Mouse (Mus musculus) heart, embryonic 13.5 days (tissue): ENCODE data around the gene Agpat2. TPM values are rescaled to one million over a fixed set of nuclear protein-coding genes. Genes with fewer than 3 reads are reported as not detected.

Experiments used
- ATAC-seq: fragments of 200-750 bp; cut with Nextera tagmentation; 2 replicates; pipeline ENCODE4 v1.8.0; 2017; ENCODE audit warnings: moderate TSS enrichment; ENCODE audit not compliant: insufficient number of reproducible peaks, low FRiP score, low TSS enrichment; ENCODE audit errors: extremely low read depth
- H3K27ac ChIP-seq: fragments of 300-500 bp; sonication (generic); replicated peaks from 2 replicates; pipeline ENCODE4 v1.5.1; 2015; ENCODE audit warnings: moderate library complexity, mild to moderate bottlenecking, inconsistent platforms
- H3K27me3 ChIP-seq: fragments of 300-500 bp; sonication (generic); replicated peaks from 2 replicates; pipeline ENCODE4 v1.6.1; 2015; ENCODE audit warnings: mild to moderate bottlenecking, inconsistent platforms
- H3K36me3 ChIP-seq: fragments of 300-500 bp; sonication (generic); 2 replicates; pipeline ENCODE4 v1.6.1; 2015; ENCODE audit warnings: mild to moderate bottlenecking, inconsistent platforms
- H3K4me1 ChIP-seq: fragments of 300-500 bp; sonication (generic); 2 replicates; pipeline ENCODE4 v1.6.1; 2015; ENCODE audit warnings: inconsistent platforms
- H3K4me2 ChIP-seq: fragments of 300-500 bp; sonication (generic); 2 replicates; pipeline ENCODE4 v1.6.1; 2015; ENCODE audit warnings: inconsistent platforms, mild to moderate bottlenecking, moderate library complexity
- H3K4me3 ChIP-seq: fragments of 300-500 bp; sonication (generic); 2 replicates; pipeline ENCODE4 v1.5.1; 2015; ENCODE audit warnings: moderate library complexity, mild to moderate bottlenecking, inconsistent platforms
- H3K9ac ChIP-seq: fragments of 300-500 bp; sonication (generic); 2 replicates; pipeline ENCODE4 v1.6.1; 2015; ENCODE audit warnings: inconsistent platforms, mild to moderate bottlenecking, moderate library complexity
- H3K9me3 ChIP-seq: fragments of 300-500 bp; sonication (generic); 2 replicates; pipeline ENCODE4 v1.6.1; 2016; ENCODE audit warnings: inconsistent platforms
- WGBS: fragments of 180-500 bp; shearing (Covaris S2); methylation state at CpG from one replicate; pipeline ENCODE4 v1.1.7; 2015; ENCODE audit warnings: mixed read lengths; 5-methylcytosine and 5-hydroxymethylcytosine counted together
- microRNA counts: library from miRNA; unstranded; fragments of <30 nt; microRNA quantifications from one replicate; lab custom pipeline; 2016
- microRNA-seq: library from miRNA; unstranded; fragments of <30 nt; microRNA quantifications from one replicate; pipeline ENCODE4, GENCODE M21; 2016
- polyA plus RNA-seq: library from polyadenylated mRNA; unstranded; fragments of >200 nt; fragmentation: Nextera tagmentation; extraction: Ambion mirVana; gene quantifications from 2 replicates; pipeline ENCODE4 v1.2.1, GENCODE M21; 2015

The Agpat2 gene
- polyA plus RNA-seq, 1 experiment from 2014 or later: 21.8 TPM

DNA sequence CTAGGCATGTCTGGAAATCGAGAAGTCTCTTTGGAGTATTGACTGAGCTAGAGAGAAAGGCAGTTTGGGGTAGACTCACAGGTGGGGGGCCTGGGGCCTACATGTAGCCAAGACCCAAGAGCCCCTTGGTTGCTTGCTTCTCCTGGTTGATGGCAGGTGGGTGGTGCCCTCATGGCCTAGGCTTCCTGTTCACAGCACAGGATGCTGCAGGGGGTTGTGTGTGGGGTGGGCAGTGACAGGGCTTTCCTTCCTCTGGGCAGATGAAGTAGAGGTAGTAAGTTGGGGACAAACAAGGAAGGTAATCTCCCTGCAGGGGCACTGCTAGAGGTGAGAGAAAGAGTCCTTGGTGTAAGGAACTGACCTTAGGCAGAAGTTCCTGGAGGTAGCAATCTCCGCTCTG is 52.2 kb downstream of the Agpat2 start:
- Histone ChIP-seq H3K4me2 (no peak overlapping the region), H3K4me1 (peaks cover 59% of the 10 kb centered on the region), H3K9me3 (no peaks in the 10 kb centered on the region), H3K9ac (no peak overlapping the region), H3K27ac (no peak overlapping the region), H3K4me3 (no peak overlapping the region), H3K27me3 (no peaks in the 10 kb centered on the region), H3K36me3 (no peaks in the 10 kb centered on the region)
- 79% methylated on average over 2 of the region's 2 CpGs for WGBS
- no peak for ATAC-seq

GRCm38 (mm10) chr2:26551446-26551845 is 52.8 kb downstream of the Agpat2 start:
- Histone ChIP-seq H3K4me2 (no peak overlapping the region), H3K27me3 (no peaks in the 10 kb centered on the region), H3K9me3 (no peaks in the 10 kb centered on the region), H3K9ac (no peak overlapping the region), H3K4me1 (peaks cover 55% of the 10 kb centered on the region), H3K27ac (peak overlapping the region; percentile 25; the same call in 1 of the 2 replicates), H3K4me3 (no peak overlapping the region), H3K36me3 (no peaks in the 10 kb centered on the region)
- WGBS: 72% methylated on average over 8 of the region's 8 CpGs
- ATAC-seq: no peak

DNA sequence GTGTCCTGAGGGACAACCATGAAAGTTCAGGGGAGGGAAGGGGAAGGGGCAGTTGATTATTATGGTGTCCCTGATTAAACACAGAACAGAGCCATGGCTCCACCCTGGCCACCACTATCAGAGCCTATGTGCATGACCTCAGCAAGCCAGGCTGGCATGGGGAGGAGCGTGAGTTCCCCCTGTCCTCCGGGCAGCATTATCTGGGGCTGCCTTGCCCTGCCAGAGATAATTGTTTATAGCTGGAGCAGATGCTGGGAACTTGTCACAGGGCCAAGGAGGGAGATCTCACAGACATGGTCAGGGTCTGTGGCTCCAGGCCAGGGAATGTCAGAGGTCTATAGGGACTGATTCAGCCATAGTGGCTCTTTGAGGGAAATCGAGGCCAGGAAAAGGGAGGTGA is 53.4 kb downstream of the Agpat2 start:
- Histone ChIP-seq H3K4me1 (peaks cover 49% of the 10 kb centered on the region), H3K27ac (peak overlapping the region; percentile 25; the same call in 1 of the 2 replicates), H3K36me3 (no peaks in the 10 kb centered on the region), H3K4me3 (no peak overlapping the region), H3K4me2 (no peak overlapping the region), H3K9ac (no peak overlapping the region), H3K9me3 (no peaks in the 10 kb centered on the region), H3K27me3 (no peaks in the 10 kb centered on the region)
- 36% methylated on average over 3 of the region's 3 CpGs for WGBS
- ATAC-seq: no peak

DNA sequence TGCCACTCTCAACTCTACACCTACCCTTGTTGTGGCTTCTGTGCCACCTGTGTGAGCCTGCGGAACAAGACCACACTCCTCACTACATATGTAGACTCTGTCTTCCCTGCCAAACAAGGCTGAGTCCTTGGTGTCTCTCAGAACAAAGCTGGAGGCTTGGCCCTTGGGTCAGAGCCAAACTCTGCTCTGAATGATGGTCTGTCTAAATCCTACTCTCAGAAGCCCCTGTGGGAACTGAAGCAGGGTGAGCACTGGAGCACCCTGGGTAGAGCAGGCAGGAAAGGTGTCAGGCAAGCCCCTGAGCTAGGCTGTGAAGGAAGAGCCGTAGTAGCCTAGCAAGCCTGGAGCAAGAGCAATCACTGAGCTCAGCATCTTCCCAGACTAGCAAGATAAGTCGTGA is 54.0 kb downstream of the Agpat2 start:
- WGBS: 37% methylated on average over 3 of the region's 3 CpGs
- H3K27me3 ChIP-seq: no peaks in the 10 kb centered on the region
- H3K9me3 ChIP-seq: no peaks in the 10 kb centered on the region
- peak overlapping the region; percentile 22; the same call in 1 of the 2 replicates for H3K27ac ChIP-seq
- H3K4me3 ChIP-seq: no peak overlapping the region
- no peak for ATAC-seq
- H3K4me2 ChIP-seq: no peak overlapping the region
- no peaks in the 10 kb centered on the region for H3K36me3 ChIP-seq
- H3K9ac ChIP-seq: 0 out of 2 replicates have a peak overlapping the region, but pooled peaks have one; percentile 1
- H3K4me1 ChIP-seq: peaks cover 43% of the 10 kb centered on the region

DNA sequence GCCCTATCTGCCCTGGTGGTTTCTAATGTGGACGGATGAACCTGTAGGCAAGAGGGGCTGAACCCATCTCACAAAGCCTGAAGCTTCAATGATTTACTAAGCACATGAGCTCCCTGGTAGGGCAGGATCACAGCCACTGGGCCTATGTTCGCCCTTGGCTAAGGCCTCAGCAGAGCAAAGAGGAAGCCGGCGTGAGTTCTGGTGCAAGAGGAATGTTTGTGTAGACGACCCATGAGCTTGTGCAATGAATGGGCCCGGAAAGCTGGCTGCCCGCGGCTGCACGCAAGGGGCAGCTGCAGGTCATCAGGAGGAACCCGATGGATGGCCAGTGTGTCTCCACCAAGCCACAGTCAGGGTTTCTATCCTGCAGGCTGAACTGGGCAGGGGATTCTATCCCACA is 54.4 kb downstream of the Agpat2 start:
- no peaks in the 10 kb centered on the region for H3K27me3 ChIP-seq
- H3K9ac ChIP-seq: 0 out of 2 replicates have a peak overlapping the region, but pooled peaks have one; percentile 1
- WGBS: 58% methylated on average over 10 of the region's 10 CpGs
- H3K36me3 ChIP-seq: no peaks in the 10 kb centered on the region
- H3K9me3 ChIP-seq: no peaks in the 10 kb centered on the region
- no peak for ATAC-seq
- peak overlapping the region; percentile 22; the same call in 1 of the 2 replicates for H3K27ac ChIP-seq
- peaks cover 39% of the 10 kb centered on the region for H3K4me1 ChIP-seq
- H3K4me2 ChIP-seq: no peak overlapping the region
- H3K4me3 ChIP-seq: no peak overlapping the region

- Histone ChIP-seq H3K27me3 (no peaks in the 10 kb centered on the region), H3K4me2 (no peak overlapping the region), H3K9me3 (no peaks in the 10 kb centered on the region), H3K9ac (no peak overlapping the region; the same call in 1 of the 2 replicates), H3K27ac (no peak overlapping the region), H3K36me3 (no peaks in the 10 kb centered on the region), H3K4me1 (peaks cover 58% of the 10 kb centered on the region), H3K4me3 (no peak overlapping the region)
- 32% methylated on average over 2 of the region's 2 CpGs for WGBS
- ATAC-seq: no peak
Observed at GRCm38 (mm10) chr2:26547481-26547880, 56.7 kb downstream of the Agpat2 start.

- 24% methylated on average over 3 of the region's 3 CpGs for WGBS
- ATAC-seq: no peak; the same call in 1 of the 2 replicates
- no peak overlapping the region for H3K4me2 ChIP-seq
- no peaks in the 10 kb centered on the region; the same call in 1 of the 2 replicates for H3K27me3 ChIP-seq
- no peaks in the 10 kb centered on the region for H3K9me3 ChIP-seq
- no peak overlapping the region for H3K4me3 ChIP-seq
- H3K4me1 ChIP-seq: peaks cover 38% of the 10 kb centered on the region
- no peaks in the 10 kb centered on the region for H3K36me3 ChIP-seq
- peak overlapping the region; percentile 33; the same call in 1 of the 2 replicates for H3K9ac ChIP-seq
- H3K27ac ChIP-seq: peak overlapping the region; percentile 61
Observed at GRCm38 (mm10) chr2:26544265-26544664, 60.0 kb downstream of the Agpat2 start.

DNA sequence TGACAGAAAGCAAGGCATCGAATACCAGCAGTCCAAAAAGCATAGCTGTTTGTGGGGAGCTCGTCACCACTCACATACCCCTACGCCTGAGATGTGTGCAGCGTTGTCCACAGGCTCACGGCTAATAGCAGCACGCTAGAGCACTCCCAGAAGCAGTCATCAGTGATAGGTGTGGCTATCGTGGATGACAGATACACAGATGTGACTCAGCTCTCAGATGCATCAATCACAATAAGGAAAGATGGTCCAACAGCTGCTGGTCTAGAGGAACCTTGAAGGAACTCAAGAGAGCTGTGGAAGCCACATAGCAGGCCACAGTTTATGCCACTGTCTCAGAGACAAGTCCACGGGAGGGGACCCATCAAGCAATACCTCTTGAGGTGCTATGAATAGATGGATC is 60.4 kb downstream of the Agpat2 start:
- Histone ChIP-seq H3K4me3 (no peak overlapping the region), H3K4me2 (no peak overlapping the region), H3K36me3 (no peaks in the 10 kb centered on the region), H3K27me3 (no peaks in the 10 kb centered on the region; the same call in 1 of the 2 replicates), H3K9me3 (no peaks in the 10 kb centered on the region), H3K27ac (peak overlapping the region; percentile 61), H3K9ac (peak overlapping the region; percentile 33; the same call in 1 of the 2 replicates), H3K4me1 (peaks cover 38% of the 10 kb centered on the region)
- 51% methylated on average over 8 of the region's 8 CpGs for WGBS
- no peak for ATAC-seq

- Histone ChIP-seq H3K4me3 (no peak overlapping the region), H3K36me3 (no peaks in the 10 kb centered on the region), H3K9me3 (no peaks in the 10 kb centered on the region), H3K4me2 (no peak overlapping the region), H3K4me1 (peaks cover 42% of the 10 kb centered on the region), H3K27me3 (no peaks in the 10 kb centered on the region; the same call in 1 of the 2 replicates), H3K27ac (peak overlapping the region; percentile 61), H3K9ac (peak overlapping the region; percentile 33; the same call in 1 of the 2 replicates)
- WGBS: 43% methylated on average over 4 of the region's 4 CpGs
- ATAC-seq: no peak
Observed at GRCm38 (mm10) chr2:26543155-26543554, 61.1 kb downstream of the Agpat2 start.

MicroRNA genes within 50 kb of the gene (microRNA counts, 519-probe panel; counts per million panel counts)
- microRNA mmu-miR-126-3p (lab: Ali Mortazavi, UCI) (6,827 counts per million, percentile 97 among the panel's probes with 10 or more counts), microRNA mmu-miR-126-5p (lab: Ali Mortazavi, UCI) (5,455 counts per million, percentile 89 among the panel's probes with 10 or more counts)

Small RNAs within 50 kb of the gene (microRNA-seq; reads per million reads assigned to microRNA genes)
- gene Mir126a: 2.0 reads per million, percentile 3 among the genes with 10 or more reads in this experiment
- not detected for gene Mir126b

Other genes starting within 250 kb of the Agpat2 start
- 0.41 and 0.62 TPM in 2 replicates for gene Card9, start 243.5 kb downstream of the Agpat2 start, polyA plus RNA-seq
- 15.7 and 18.9 TPM in 2 replicates for gene Snapc4, start 223.8 kb downstream of the Agpat2 start, polyA plus RNA-seq
- 70.8 and 72.4 TPM in 2 replicates for gene Entr1, start 215.1 kb downstream of the Agpat2 start, polyA plus RNA-seq
- gene Pmpca, start 215.1 kb downstream of the Agpat2 start, polyA plus RNA-seq: 115 and 123 TPM in 2 replicates
- gene Inpp5e, start 195.2 kb downstream of the Agpat2 start, polyA plus RNA-seq: 13.2 and 15.5 TPM in 2 replicates
- gene Sec16a, start 159.2 kb downstream of the Agpat2 start, polyA plus RNA-seq: 12.8 and 13.8 TPM in 2 replicates
- gene Notch1, start 87.8 kb downstream of the Agpat2 start, polyA plus RNA-seq: 11.4 and 12.1 TPM in 2 replicates
- 170 and 185 TPM in 2 replicates for gene Egfl7, start 24.4 kb downstream of the Agpat2 start, polyA plus RNA-seq
- gene Gm20532, start 17.8 kb downstream of the Agpat2 start, polyA plus RNA-seq: not detected in 2 replicates
- 17.2 and 18.7 TPM in 2 replicates for gene Fam69b, start 24.0 kb upstream of the Agpat2 start, polyA plus RNA-seq
- not detected in 2 replicates for gene Lcn4, start 66.9 kb upstream of the Agpat2 start, polyA plus RNA-seq